Mouse (Mus musculus) small intestine, adult 2 months (tissue): ENCODE results near the gene Tbc1d14. TPM values are rescaled to one million over a fixed set of nuclear protein-coding genes. Genes with fewer than 3 reads are reported as not detected.

Experiments used
- H3K27ac ChIP-seq: fragments of 200-500 bp; 2 replicates; pipeline ENCODE4 v1.5.1; 2012; ENCODE audit warnings: low read depth, low read length, control low read depth, inconsistent platforms; ENCODE audit not compliant: insufficient read depth
- H3K27me3 ChIP-seq: fragments of 200-500 bp; 2 replicates; pipeline ENCODE4 v1.6.1; 2012; ENCODE audit warnings: mild to moderate bottlenecking, moderate library complexity, low read length, inconsistent platforms; ENCODE audit not compliant: control insufficient read depth, insufficient read depth
- H3K36me3 ChIP-seq: fragments of 200-500 bp; 2 replicates; pipeline ENCODE4 v1.6.1; 2012; ENCODE audit warnings: mild to moderate bottlenecking, low read length, control low read depth, inconsistent platforms; ENCODE audit not compliant: control insufficient read depth, insufficient read depth
- H3K4me1 ChIP-seq: fragments of 200-500 bp; 2 replicates; pipeline ENCODE4 v1.6.1; 2012; ENCODE audit warnings: low read length, inconsistent platforms, mixed read lengths; ENCODE audit not compliant: control insufficient read depth, insufficient read depth, insufficient read length
- H3K4me3 ChIP-seq: fragments of 200-500 bp; 2 replicates; pipeline ENCODE4 v1.5.1; 2012; ENCODE audit warnings: low read depth, mild to moderate bottlenecking, control low read depth, inconsistent platforms, low read length, moderate library complexity
- CTCF ChIP-seq: fragments of 200-500 bp; IDR thresholded peaks from 2 replicates; pipeline ENCODE4 v1.5.1; 2012; ENCODE audit warnings: low read depth, mild to moderate bottlenecking, control low read depth, inconsistent platforms, low read length, moderate library complexity, mixed read lengths; ENCODE audit not compliant: insufficient replicate concordance, insufficient read length; ENCODE audit errors: extremely low read depth
- POLR2A ChIP-seq: fragments of 200-500 bp; IDR thresholded peaks from 2 replicates; pipeline ENCODE4 v1.6.1; 2012; ENCODE audit warnings: low read depth, mild to moderate bottlenecking, control low read depth, inconsistent platforms, low read length, moderate library complexity
- WGBS: fragments of 180-500 bp; shearing (Covaris S2); methylation state at CpG from one replicate; pipeline ENCODE4 v1.1.7; 2018; 5-methylcytosine and 5-hydroxymethylcytosine counted together
- polyA plus RNA-seq: library from polyadenylated mRNA; depleted of rRNA; stranded (reverse); fragments of >200 nt; gene quantifications from 2 replicates; pipeline ENCODE4 v1.2.3, GENCODE M21; 2012

Gene Tbc1d14
- polyA plus RNA-seq, 1 experiment, result 21.7 TPM

GRCm38 (mm10) chr5:36608939-36609499 is 15.9 kb upstream of the Tbc1d14 start:
- TF ChIP-seq CTCF (no peak), POLR2A (no peak)
- no peak overlapping the region for H3K27ac ChIP-seq
- H3K4me3 ChIP-seq, result no peak overlapping the region
- 48% methylated on average over 2 of the region's 2 CpGs for WGBS
- no peaks in the 10 kb centered on the region for H3K27me3 ChIP-seq
- no peaks in the 10 kb centered on the region for H3K4me1 ChIP-seq
- peaks cover 72% of the 10 kb centered on the region for H3K36me3 ChIP-seq

GRCm38 (mm10) chr5:36603031-36603430 is 10.0 kb upstream of the Tbc1d14 start:
- no peak overlapping the region for H3K4me3 ChIP-seq
- peaks cover 74% of the 10 kb centered on the region for H3K36me3 ChIP-seq
- H3K4me1 ChIP-seq, result no peaks in the 10 kb centered on the region
- H3K27ac ChIP-seq, result no peak overlapping the region
- WGBS, result 79% methylated on average over 5 of the region's 5 CpGs
- TF ChIP-seq CTCF (peak; percentile 58; the same call in 1 of the 2 replicates), POLR2A (no peak)
- H3K27me3 ChIP-seq, result no peaks in the 10 kb centered on the region

- Histone ChIP-seq H3K4me3 (no peak overlapping the region), H3K36me3 (peaks cover 66% of the 10 kb centered on the region), H3K4me1 (no peaks in the 10 kb centered on the region), H3K27me3 (no peaks in the 10 kb centered on the region), H3K27ac (no peak overlapping the region)
- 93% methylated on average over 9 of the region's 9 CpGs for WGBS
- TF ChIP-seq POLR2A, result no peak
- TF ChIP-seq CTCF, result no peak
These were observed 9.0 kb upstream of the Tbc1d14 start for GRCm38 (mm10) chr5:36602028-36602427.

GRCm38 (mm10) chr5:36601492-36601891 is 8.4 kb upstream of the Tbc1d14 start:
- no peak for TF ChIP-seq POLR2A
- no peak for TF ChIP-seq CTCF

GRCm38 (mm10) chr5:36598883-36599282 is 5.8 kb upstream of the Tbc1d14 start:
- no peak overlapping the region for H3K27ac ChIP-seq
- 59% methylated on average over 1 of the region's 1 CpGs for WGBS
- no peaks in the 10 kb centered on the region; the same call in 1 of the 2 replicates for H3K27me3 ChIP-seq
- H3K36me3 ChIP-seq, result peaks cover 40% of the 10 kb centered on the region
- no peaks in the 10 kb centered on the region for H3K4me1 ChIP-seq
- TF ChIP-seq CTCF, result no peak
- H3K4me3 ChIP-seq, result no peak overlapping the region

More at GRCm38 (mm10) chr5:36601492-36601891, 8.4 kb upstream of the Tbc1d14 start:
- Histone ChIP-seq H3K27ac (no peak overlapping the region), H3K4me1 (no peaks in the 10 kb centered on the region), H3K4me3 (no peak overlapping the region), H3K27me3 (no peaks in the 10 kb centered on the region), H3K36me3 (peaks cover 61% of the 10 kb centered on the region)
- 87% methylated on average over 7 of the region's 7 CpGs for WGBS

GRCm38 (mm10) chr5:36597653-36598052 is 4.6 kb upstream of the Tbc1d14 start:
- no peaks in the 10 kb centered on the region for H3K4me1 ChIP-seq
- H3K27me3 ChIP-seq, result no peaks in the 10 kb centered on the region; the same call in 1 of the 2 replicates
- WGBS, result 24% methylated on average over 4 of the region's 4 CpGs
- no peak overlapping the region for H3K4me3 ChIP-seq
- H3K27ac ChIP-seq, result no peak overlapping the region
- TF ChIP-seq CTCF (no peak), POLR2A (no peak)
- H3K36me3 ChIP-seq, result peaks cover 31% of the 10 kb centered on the region

- WGBS, result 62% methylated on average over 5 of the region's 5 CpGs
- H3K4me1 ChIP-seq, result no peaks in the 10 kb centered on the region
- H3K27ac ChIP-seq, result no peak overlapping the region
- H3K27me3 ChIP-seq, result no peaks in the 10 kb centered on the region; the same call in 1 of the 2 replicates
- peaks cover 17% of the 10 kb centered on the region for H3K36me3 ChIP-seq
- TF ChIP-seq CTCF (no peak), POLR2A (no peak)
- no peak overlapping the region for H3K4me3 ChIP-seq
These were observed 3.1 kb upstream of the Tbc1d14 start for GRCm38 (mm10) chr5:36596225-36596624.
